Mouse (Mus musculus): Measurements from ENCODE around the gene Hsd17b11.

DNA sequence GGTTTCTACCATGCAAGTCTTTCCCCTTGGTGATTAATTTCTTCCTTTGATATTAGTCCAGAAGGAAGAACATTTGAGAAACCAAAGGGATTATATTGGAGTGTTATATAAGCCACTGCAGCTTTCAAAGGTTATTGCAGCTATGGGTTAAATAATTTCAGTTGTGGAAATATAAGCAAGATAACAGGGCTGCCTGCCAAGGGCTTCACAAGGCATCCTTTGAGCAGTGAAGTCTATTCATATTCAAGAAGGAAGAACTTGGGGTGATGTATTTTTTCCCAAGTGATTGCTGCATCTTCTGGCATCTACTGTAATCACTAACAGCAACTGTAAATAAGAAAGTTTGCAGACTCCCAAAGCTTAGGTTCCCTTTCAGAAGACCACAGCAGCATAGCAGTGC is 10.3 kb downstream of the Hsd17b11 start:
- TF ChIP-seq CTCF (IDR thresholded peaks at IDR 0.05; ENCODE audit: low read depth) (no peak), EP300 (IDR thresholded peaks at IDR 0.05; ENCODE audit: low read depth) (no peak)

Measured in heart, postnatal 0 days (tissue).